Mouse (Mus musculus) lung, adult 2 months (tissue): ENCODE measurements around the gene Lrtm1.

Experiments used
- CTCF ChIP-seq: fragments of 200-500 bp; IDR thresholded peaks from 2 replicates; pipeline ENCODE4 v1.5.1; 2011; ENCODE audit warnings: mild to moderate bottlenecking, low read length, control low read depth; ENCODE audit not compliant: insufficient read depth
- POLR2A ChIP-seq: fragments of 200-500 bp; IDR thresholded peaks from 2 replicates; pipeline ENCODE4 v1.6.1; 2011; ENCODE audit warnings: low read depth, mild to moderate bottlenecking, control low read depth, low read length, borderline replicate concordance; ENCODE audit errors: extremely low read depth

DNA sequence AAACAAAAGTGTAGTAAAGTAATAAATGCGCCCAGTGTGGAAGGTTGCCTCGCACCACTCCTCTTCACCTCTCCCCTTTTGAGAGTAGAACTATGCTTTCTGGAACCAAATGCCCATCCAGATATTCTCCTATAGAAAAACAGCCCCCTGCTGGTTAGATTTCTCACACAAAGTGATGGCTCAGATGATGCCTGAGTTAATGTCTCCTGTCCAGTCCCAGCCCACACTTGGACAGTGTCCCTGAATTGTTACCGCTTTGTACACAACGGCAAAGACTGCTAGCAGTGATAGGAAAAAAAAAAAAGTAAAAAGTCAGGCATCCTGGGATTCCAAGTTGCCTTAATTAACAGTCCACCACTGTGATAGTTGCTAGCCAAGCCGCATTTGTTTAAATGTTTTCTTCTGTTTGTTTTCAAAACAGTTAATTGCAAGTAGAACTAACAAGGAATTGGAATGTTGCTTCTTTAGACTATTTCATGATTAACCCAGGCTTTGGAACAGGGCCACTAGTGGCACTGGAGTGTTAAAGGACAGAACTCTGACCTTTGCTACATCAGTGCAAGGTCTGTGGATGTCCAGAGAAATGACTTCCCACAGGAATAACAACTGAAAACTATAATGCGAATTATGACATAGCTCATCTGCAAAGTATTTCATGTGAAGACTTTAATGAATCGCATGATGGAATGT, 29.7 kb upstream of the Lrtm1 start:
- TF ChIP-seq POLR2A (no peak), CTCF (no peak)
